Mouse (Mus musculus) testis, adult 2 months (tissue): ENCODE data around the gene H3f3b. TPM values are rescaled to one million over a fixed set of nuclear protein-coding genes. Genes with fewer than 3 reads are reported as not detected.

ENCODE experiments used
- H3K27ac ChIP-seq: fragments of 200-500 bp; 2 replicates; pipeline ENCODE4 v1.5.1; 2012; ENCODE audit warnings: low read depth, low read length; ENCODE audit not compliant: control insufficient read depth, insufficient read depth
- H3K27me3 ChIP-seq: fragments of 200-500 bp; 2 replicates; pipeline ENCODE4 v1.6.1; 2012; ENCODE audit warnings: mild to moderate bottlenecking, low read length, moderate library complexity; ENCODE audit not compliant: control insufficient read depth, insufficient read depth
- H3K36me3 ChIP-seq: fragments of 200-500 bp; 2 replicates; pipeline ENCODE4 v1.6.1; 2012; ENCODE audit warnings: mild to moderate bottlenecking, low read length; ENCODE audit not compliant: control insufficient read depth, insufficient read depth
- H3K4me1 ChIP-seq: fragments of 200-500 bp; 2 replicates; pipeline ENCODE4 v1.6.1; 2012; ENCODE audit warnings: low read length; ENCODE audit not compliant: control insufficient read depth, insufficient read depth
- H3K4me3 ChIP-seq: fragments of 200-500 bp; 2 replicates; pipeline ENCODE4 v1.5.1; 2012; ENCODE audit warnings: low read depth, mild to moderate bottlenecking, low read length, moderate library complexity, mixed read lengths; ENCODE audit not compliant: control insufficient read depth
- CTCF ChIP-seq: fragments of 200-500 bp; IDR thresholded peaks from 2 replicates; pipeline ENCODE4 v1.5.1; 2012; ENCODE audit warnings: low read depth, mild to moderate bottlenecking, inconsistent platforms, low read length, moderate library complexity; ENCODE audit not compliant: control insufficient read depth, insufficient read depth, insufficient replicate concordance
- POLR2A ChIP-seq: fragments of 200-500 bp; IDR thresholded peaks from 2 replicates; pipeline ENCODE4 v1.6.1; 2012; ENCODE audit warnings: low read depth, mild to moderate bottlenecking, inconsistent platforms, low read length, moderate library complexity; ENCODE audit not compliant: control insufficient read depth
- polyA plus RNA-seq: library from polyadenylated mRNA; depleted of rRNA; stranded (reverse); fragments of >200 nt; gene quantifications from 2 replicates; pipeline ENCODE4 v1.2.3, GENCODE M21; 2012

The H3f3b gene
- polyA plus RNA-seq, 1 experiment, result 276 TPM

- Histone ChIP-seq H3K36me3 (no peaks in the 10 kb centered on the region), H3K27ac (no peak overlapping the region), H3K27me3 (no peaks in the 10 kb centered on the region), H3K4me1 (peaks cover 12% of the 10 kb centered on the region), H3K4me3 (peak overlapping the region; percentile 77)
- TF ChIP-seq POLR2A (no peak), CTCF (no peak)
Measured at GRCm38 (mm10) chr11:116011529-116012261, 16.1 kb downstream of the H3f3b start.

GRCm38 (mm10) chr11:116010948-116011347 is 16.8 kb downstream of the H3f3b start:
- H3K4me1 ChIP-seq, result peaks cover 12% of the 10 kb centered on the region
- H3K4me3 ChIP-seq, result no peak overlapping the region
- no peak overlapping the region for H3K27ac ChIP-seq
- no peaks in the 10 kb centered on the region for H3K27me3 ChIP-seq
- TF ChIP-seq POLR2A (no peak), CTCF (no peak)
- H3K36me3 ChIP-seq, result no peaks in the 10 kb centered on the region

GRCm38 (mm10) chr11:116010146-116010545 is 17.6 kb downstream of the H3f3b start:
- Histone ChIP-seq H3K27me3 (no peaks in the 10 kb centered on the region), H3K4me3 (no peak overlapping the region), H3K36me3 (no peaks in the 10 kb centered on the region), H3K27ac (no peak overlapping the region), H3K4me1 (peaks cover 16% of the 10 kb centered on the region)
- TF ChIP-seq POLR2A, result no peak
- no peak for TF ChIP-seq CTCF

GRCm38 (mm10) chr11:116009661-116010060 is 18.1 kb downstream of the H3f3b start:
- no peak overlapping the region for H3K4me3 ChIP-seq
- H3K4me1 ChIP-seq, result peaks cover 21% of the 10 kb centered on the region
- no peak for TF ChIP-seq POLR2A
- no peak for TF ChIP-seq CTCF

GRCm38 (mm10) chr11:116008832-116009375 is 18.9 kb downstream of the H3f3b start:
- Histone ChIP-seq H3K36me3 (no peaks in the 10 kb centered on the region), H3K27me3 (no peaks in the 10 kb centered on the region), H3K27ac (no peak overlapping the region), H3K4me3 (no peak overlapping the region), H3K4me1 (peaks cover 21% of the 10 kb centered on the region)
- no peak for TF ChIP-seq CTCF
- TF ChIP-seq POLR2A, result no peak

More at GRCm38 (mm10) chr11:116009661-116010060, 18.1 kb downstream of the H3f3b start:
- H3K36me3 ChIP-seq, result no peaks in the 10 kb centered on the region
- no peaks in the 10 kb centered on the region for H3K27me3 ChIP-seq
- no peak overlapping the region for H3K27ac ChIP-seq

- TF ChIP-seq POLR2A, result no peak
- no peak for TF ChIP-seq CTCF
- peaks cover 21% of the 10 kb centered on the region for H3K4me1 ChIP-seq
- H3K27me3 ChIP-seq, result no peaks in the 10 kb centered on the region
- H3K36me3 ChIP-seq, result no peaks in the 10 kb centered on the region
- no peak overlapping the region for H3K4me3 ChIP-seq
- no peak overlapping the region for H3K27ac ChIP-seq
Measured at GRCm38 (mm10) chr11:116008411-116008810, 19.4 kb downstream of the H3f3b start.

GRCm38 (mm10) chr11:116007095-116007850 is 20.5 kb downstream of the H3f3b start:
- Histone ChIP-seq H3K4me1 (peaks cover 13% of the 10 kb centered on the region), H3K36me3 (no peaks in the 10 kb centered on the region), H3K4me3 (no peak overlapping the region), H3K27me3 (no peaks in the 10 kb centered on the region), H3K27ac (no peak overlapping the region)
- TF ChIP-seq POLR2A (no peak), CTCF (no peak)
